ENCODE assay signal across 10 mouse cellular contexts in the genomic region with DNA sequence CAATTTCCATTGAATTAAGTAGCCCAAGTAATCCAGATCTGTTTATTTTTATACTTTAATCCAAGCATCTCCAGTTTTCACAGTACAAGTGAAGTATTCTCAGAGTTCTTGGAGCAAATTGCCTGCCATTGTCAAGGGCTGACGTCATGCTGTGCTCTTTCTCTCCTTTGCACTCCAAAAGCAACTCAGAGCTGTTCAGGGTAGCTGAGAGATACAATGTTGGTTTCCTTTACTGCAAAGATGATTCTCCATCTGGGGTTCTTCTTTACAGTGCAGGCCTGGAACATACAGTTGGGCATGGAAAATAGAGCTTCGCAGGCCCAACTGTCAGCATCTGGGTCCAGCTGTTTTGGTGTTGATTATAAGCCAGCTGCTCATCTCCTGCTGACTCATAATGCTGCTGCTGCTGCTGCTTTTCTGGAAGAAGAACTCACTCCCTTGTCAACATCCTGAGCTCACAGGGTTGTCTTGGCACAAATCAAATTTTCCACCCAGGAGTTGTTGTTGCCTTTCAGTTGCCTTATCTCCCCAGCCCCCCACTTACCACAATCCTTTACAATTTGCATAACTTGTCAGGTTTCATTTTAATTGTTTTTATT.
DNase-seq lines count a peak whose midpoint lies in the region; ATAC-seq and TF ChIP-seq lines count a peak whose summit lies in the region.
"Had no signal": no experiment of that assay in that cellular context is flagged by ENCODE, and none has a peak within 500 bp of the region (broad histone marks: within the 10 kb centered on the region; RNA-seq: fewer than 3 reads in every experiment).

No protein-coding gene starts in this region.

- 0 out of 2 replicates have a peak, but pooled peaks cover 5% of the 10 kb centered on the region for H3K4me1 ChIP-seq in embryonic facial prominence, embryonic 15.5 days
- no peaks in the 10 kb centered on the region for H3K4me1 ChIP-seq in hindbrain, postnatal 0 days (ENCODE audit: insufficient read depth, low read length)
- H3K4me1 ChIP-seq: liver, embryonic 15.5 days had no signal

- H3K36me3 ChIP-seq in embryonic facial prominence, embryonic 15.5 days, result no peaks in the 10 kb centered on the region
- H3K36me3 ChIP-seq in hindbrain, postnatal 0 days (ENCODE audit: insufficient read depth, low read length), result no peaks in the 10 kb centered on the region
- H3K36me3 ChIP-seq: liver, embryonic 15.5 days had no signal

- no peak overlapping the region for H3K27ac ChIP-seq in embryonic facial prominence, embryonic 15.5 days (replicated peaks)
- H3K27ac ChIP-seq in hindbrain, postnatal 0 days, result no peak overlapping the region
- H3K27ac ChIP-seq: liver, embryonic 15.5 days had no signal

- H3K9me3 ChIP-seq in embryonic facial prominence, embryonic 15.5 days (replicated peaks), result no peaks in the 10 kb centered on the region
- no peaks in the 10 kb centered on the region for H3K9me3 ChIP-seq in hindbrain, postnatal 0 days (ENCODE audit: low read length)
- H3K9me3 ChIP-seq: liver, embryonic 15.5 days had no signal

- H3K9ac ChIP-seq in embryonic facial prominence, embryonic 15.5 days, result no peak overlapping the region
- no peak overlapping the region for H3K9ac ChIP-seq in hindbrain, postnatal 0 days (replicated peaks; ENCODE audit: low read length)
- H3K9ac ChIP-seq: liver, embryonic 15.5 days had no signal

- H3K4me2 ChIP-seq in embryonic facial prominence, embryonic 15.5 days (replicated peaks), result no peak overlapping the region
- no peak overlapping the region for H3K4me2 ChIP-seq in hindbrain, postnatal 0 days (ENCODE audit: low read depth, low read length)
- H3K4me2 ChIP-seq: liver, embryonic 15.5 days had no signal

- no peak for TF ChIP-seq CTCF in hindbrain, postnatal 0 days (IDR thresholded peaks at IDR 0.05; ENCODE audit: low read depth)

- H3K27me3 ChIP-seq in embryonic facial prominence, embryonic 15.5 days, result no peaks in the 10 kb centered on the region
- H3K27me3 ChIP-seq in hindbrain, postnatal 0 days (ENCODE audit: insufficient read depth, low read length), result no peaks in the 10 kb centered on the region
- H3K27me3 ChIP-seq: liver, embryonic 15.5 days had no signal

- peak; percentile 51; the same call in 1 of the 2 replicates for ATAC-seq in embryonic facial prominence, embryonic 15.5 days (ENCODE audit: insufficient number of reproducible peaks, low FRiP score, low TSS enrichment, low read depth)
- peak; percentile 29; the same call in 1 of the 2 replicates for ATAC-seq in hindbrain, postnatal 0 days

- intact Hi-C loops in left cerebral cortex, postnatal 36 days (cut with DNase I), result no loop called here

- 15% methylated on average over 2 of the region's 2 CpGs for WGBS in embryonic facial prominence, embryonic 15.5 days
- 33% methylated on average over 2 of the region's 2 CpGs for WGBS in hindbrain, postnatal 0 days

- no peak overlapping the region for H3K4me3 ChIP-seq in embryonic facial prominence, embryonic 15.5 days (replicated peaks)
- no peak overlapping the region for H3K4me3 ChIP-seq in hindbrain, postnatal 0 days (ENCODE audit: low read length)
- H3K4me3 ChIP-seq: liver, embryonic 15.5 days had no signal

- DNase-seq in frontal cortex, adult 2 months (ENCODE audit: extremely low spot score in 1 of 2, low spot score in 1 of 2), result peak; percentile 8 to 28
- no peak for DNase-seq in frontal cortex, postnatal 25 days (ENCODE audit: low spot score in 2 of 2)
- peak; percentile 4 to 6 for DNase-seq in left cerebral cortex, postnatal 36 days (ENCODE audit: low spot score in 2 of 2)
- DNase-seq in left cerebral cortex, adult 18-20 months (ENCODE audit: low spot score in 2 of 2), result no peak
- DNase-seq in hindbrain, postnatal 0 days (ENCODE audit: low spot score), result peak; percentile 5
- no peak for DNase-seq in cerebellum, adult 9-11 months
- no peak for DNase-seq in cerebellum, adult 11 months
- DNase-seq: cerebellum, adult 8-10 months had no signal

Comparison
In these comparisons a context has a peak if more than half of its experiments do, and no peak if none do; other contexts are left out.
1. DNase-seq: peak in frontal cortex, adult 2 months (2 of 2), left cerebral cortex, postnatal 36 days (2 of 2) and hindbrain, postnatal 0 days (single experiment); none in frontal cortex, postnatal 25 days (0 of 2), left cerebral cortex, adult 18-20 months (0 of 2), cerebellum, adult 9-11 months (single experiment) and cerebellum, adult 11 months (single experiment).